In genomic region chr12:108245579-108245978, GRCm38 (mm10) we compare ENCODE assay signal across 13 mouse cellular contexts. TPM values are rescaled to one million over a fixed set of nuclear protein-coding genes. Genes with fewer than 3 reads are reported as not detected.
A peak's percentile ranks its signal among the peaks of the same experiment; 100 is the strongest.
DNase-seq lines count a peak whose midpoint lies in the region; ATAC-seq lines count a peak whose summit lies in the region.
"Had no signal": no experiment of that assay in that cellular context is flagged by ENCODE, and none has a peak within 500 bp of the region (broad histone marks: within the 10 kb centered on the region; RNA-seq: fewer than 3 reads in every experiment).

No protein-coding gene starts in this region.

- peak overlapping the region; percentile 56 for H3K4me2 ChIP-seq in liver, embryonic 11.5 days
- H3K4me2 ChIP-seq in liver, embryonic 12.5 days: no peak overlapping the region
- H3K4me2 ChIP-seq in intestine, embryonic 14.5 days (ENCODE audit: low read length): no peak overlapping the region
- no peak overlapping the region for H3K4me2 ChIP-seq in neural tube, embryonic 13.5 days

- peaks cover 98% of the 10 kb centered on the region for H3K4me1 ChIP-seq in heart, embryonic 10.5 days
- peaks cover 56% of the 10 kb centered on the region for H3K4me1 ChIP-seq in liver, embryonic 11.5 days (replicated peaks; ENCODE audit: control insufficient read depth, insufficient read depth, low read length)
- peaks cover 78% of the 10 kb centered on the region for H3K4me1 ChIP-seq in liver, embryonic 12.5 days
- peaks cover 57% of the 10 kb centered on the region for H3K4me1 ChIP-seq in intestine, embryonic 14.5 days (replicated peaks; ENCODE audit: control insufficient read depth, insufficient read depth, low read length)
- H3K4me1 ChIP-seq in neural tube, embryonic 13.5 days (replicated peaks): peaks cover 96% of the 10 kb centered on the region

- intact Hi-C loops in heart, postnatal 36 days (cut with DNase I): loop anchor here (2.0 kb wide), 1 partner anchor 25 kb away; no protein-coding TSS in a partner anchor
- intact Hi-C loops in left cerebral cortex, postnatal 10 days (cut with DNase I): no loop called here

- ATAC-seq in liver, embryonic 11.5 days (replicated peaks; ENCODE audit: low FRiP score): no peak
- no peak for ATAC-seq in liver, embryonic 12.5 days
- no peak for ATAC-seq in intestine, embryonic 14.5 days (replicated peaks; ENCODE audit: low FRiP score, low TSS enrichment, low read depth)
- no peak for ATAC-seq in neural tube, embryonic 13.5 days (ENCODE audit: low read depth)

- H3K27ac ChIP-seq in heart, embryonic 10.5 days: peak overlapping the region; percentile 92
- no peak overlapping the region for H3K27ac ChIP-seq in liver, embryonic 11.5 days (ENCODE audit: low read depth, low read length)
- H3K27ac ChIP-seq in liver, embryonic 12.5 days: no peak overlapping the region
- peak overlapping the region; percentile 57; the same call in 1 of the 2 replicates for H3K27ac ChIP-seq in intestine, embryonic 14.5 days (ENCODE audit: low read depth)
- peak overlapping the region; percentile 69 for H3K27ac ChIP-seq in neural tube, embryonic 13.5 days (replicated peaks)
- H3K27ac ChIP-seq: embryonic facial prominence, embryonic 13.5 days; layer of hippocampus, adult 2 months; macrophage had no signal

- no peaks in the 10 kb centered on the region for H3K9me3 ChIP-seq in heart, embryonic 10.5 days
- H3K9me3 ChIP-seq in liver, embryonic 11.5 days (ENCODE audit: control insufficient read depth, low read length): no peaks in the 10 kb centered on the region
- H3K9me3 ChIP-seq in liver, embryonic 12.5 days (replicated peaks): no peaks in the 10 kb centered on the region
- no peaks in the 10 kb centered on the region for H3K9me3 ChIP-seq in intestine, embryonic 14.5 days (ENCODE audit: control insufficient read depth, low read length)
- no peaks in the 10 kb centered on the region for H3K9me3 ChIP-seq in neural tube, embryonic 13.5 days
- H3K9me3 ChIP-seq: embryonic facial prominence, embryonic 13.5 days had no signal

- no peak for DNase-seq in heart, embryonic 10.5 days (ENCODE audit: low spot score)
- DNase-seq in heart, postnatal 36 days: no peak
- no peak for DNase-seq in liver, embryonic 11.5 days (ENCODE audit: low spot score)
- no peak for DNase-seq in intestine, embryonic 14.5 days (ENCODE audit: low spot score)
- no peak for DNase-seq in left cerebral cortex, postnatal 10 days (ENCODE audit: extremely low spot score in 1 of 2, low spot score in 2 of 2)
- DNase-seq in lung, postnatal 36 days: no peak
- DNase-seq: right cerebral cortex, adult 18-20 months had no signal

- H3K36me3 ChIP-seq in heart, embryonic 10.5 days: no peaks in the 10 kb centered on the region
- H3K36me3 ChIP-seq in liver, embryonic 11.5 days (ENCODE audit: control insufficient read depth, insufficient read depth, low read length): no peaks in the 10 kb centered on the region
- no peaks in the 10 kb centered on the region for H3K36me3 ChIP-seq in liver, embryonic 12.5 days
- H3K36me3 ChIP-seq in intestine, embryonic 14.5 days (ENCODE audit: control insufficient read depth, insufficient read depth, low read length): no peaks in the 10 kb centered on the region
- H3K36me3 ChIP-seq in neural tube, embryonic 13.5 days: no peaks in the 10 kb centered on the region
- H3K36me3 ChIP-seq: embryonic facial prominence, embryonic 13.5 days had no signal

- H3K9ac ChIP-seq in liver, embryonic 11.5 days (ENCODE audit: low read depth, low read length): no peak overlapping the region
- H3K9ac ChIP-seq in liver, embryonic 12.5 days: no peak overlapping the region
- no peak overlapping the region for H3K9ac ChIP-seq in intestine, embryonic 14.5 days (ENCODE audit: low read length)
- 0 out of 2 replicates have a peak overlapping the region, but pooled peaks have one; percentile 22 for H3K9ac ChIP-seq in neural tube, embryonic 13.5 days
- H3K9ac ChIP-seq: embryonic facial prominence, embryonic 13.5 days had no signal

- no peaks in the 10 kb centered on the region for H3K27me3 ChIP-seq in heart, embryonic 10.5 days (ENCODE audit: insufficient read depth, poor library complexity, severe bottlenecking)
- no peaks in the 10 kb centered on the region for H3K27me3 ChIP-seq in liver, embryonic 11.5 days (replicated peaks; ENCODE audit: control insufficient read depth, insufficient read depth, low read length)
- no peaks in the 10 kb centered on the region; the same call in 1 of the 2 replicates for H3K27me3 ChIP-seq in liver, embryonic 12.5 days (replicated peaks)
- H3K27me3 ChIP-seq in intestine, embryonic 14.5 days (replicated peaks; ENCODE audit: control insufficient read depth, insufficient read depth, low read length): no peaks in the 10 kb centered on the region
- H3K27me3 ChIP-seq in neural tube, embryonic 13.5 days: no peaks in the 10 kb centered on the region
- H3K27me3 ChIP-seq: CH12.LX had no signal

- WGBS in heart, embryonic 10.5 days: 25% methylated on average over 9 of the region's 9 CpGs
- 54% methylated on average over 9 of the region's 9 CpGs for WGBS in liver, embryonic 11.5 days
- 46% methylated on average over 9 of the region's 9 CpGs for WGBS in liver, embryonic 12.5 days (ENCODE audit: insufficient replicate concordance)
- WGBS in intestine, embryonic 14.5 days: 54% methylated on average over 9 of the region's 9 CpGs
- WGBS in neural tube, embryonic 13.5 days: 36% methylated on average over 9 of the region's 9 CpGs

- H3K4me3 ChIP-seq in heart, embryonic 10.5 days: peak overlapping the region; percentile 16; the same call in 1 of the 2 replicates
- H3K4me3 ChIP-seq in liver, embryonic 11.5 days (ENCODE audit: low read depth, low read length): no peak overlapping the region
- H3K4me3 ChIP-seq in liver, embryonic 12.5 days: no peak overlapping the region
- H3K4me3 ChIP-seq in intestine, embryonic 14.5 days (ENCODE audit: low read depth, low read length): no peak overlapping the region
- no peak overlapping the region for H3K4me3 ChIP-seq in neural tube, embryonic 13.5 days
- H3K4me3 ChIP-seq: embryonic facial prominence, embryonic 13.5 days; layer of hippocampus, adult 2 months had no signal

RNA-seq across cellular contexts. Expression of gene Ccdc85c, which starts 29.6 kb away (rescaled TPM):
- polyA plus RNA-seq in heart, embryonic 10.5 days (2016; fragmentation: Nextera tagmentation; extraction: Ambion mirVana): 5.7 and 6.7 TPM in 2 replicates
- 10 to 100 TPM; 33.6 to 38.9 TPM for total RNA-seq in heart, postnatal 36 days (2021)
- polyA plus RNA-seq in liver, embryonic 11.5 days (2014; fragmentation: Nextera tagmentation; extraction: Ambion mirVana): 5.9 and 7.4 TPM in 2 replicates
- polyA plus RNA-seq in liver, embryonic 12.5 days (2016; fragmentation: Nextera tagmentation; extraction: Ambion mirVana): 3.3 and 3.4 TPM in 2 replicates
- polyA plus RNA-seq in intestine, embryonic 14.5 days (2014; fragmentation: Nextera tagmentation; extraction: Ambion mirVana): 10.9 and 11.2 TPM in 2 replicates
- polyA plus RNA-seq in neural tube, embryonic 13.5 days (2015; fragmentation: Nextera tagmentation; extraction: Ambion mirVana): 14.5 and 15.8 TPM in 2 replicates
- 10 to 100 TPM; 58.9 to 59.6 TPM for total RNA-seq in left cerebral cortex, postnatal 10 days (2021)

Comparison
In these comparisons a context has a peak if more than half of its experiments do, and no peak if none do; other contexts are left out.
1. H3K27ac ChIP-seq: peak in heart, embryonic 10.5 days (single experiment), intestine, embryonic 14.5 days (single experiment) and neural tube, embryonic 13.5 days (single experiment); none in liver, embryonic 11.5 days (single experiment) and liver, embryonic 12.5 days (single experiment).